24 mouse cellular contexts compared by ENCODE assay signal in genomic region chr7:69276376-69277055, GRCm38 (mm10).
A peak's percentile ranks its signal among the peaks of the same experiment; 100 is the strongest.
DNase-seq lines count a peak whose midpoint lies in the region; ATAC-seq lines count a peak whose summit lies in the region.
"Had no signal": no experiment of that assay in that cellular context is flagged by ENCODE, and none has a peak within 500 bp of the region (broad histone marks: within the 10 kb centered on the region; RNA-seq: fewer than 3 reads in every experiment).

No protein-coding gene starts in this region.

- H3K9me3 ChIP-seq in forebrain, embryonic 15.5 days = no peaks in the 10 kb centered on the region
- H3K9me3 ChIP-seq in forebrain, embryonic 10.5 days = no peaks in the 10 kb centered on the region
- H3K9me3 ChIP-seq: embryonic facial prominence, embryonic 12.5 days; heart, embryonic 15.5 days; hindbrain, embryonic 15.5 days had no signal

- H3K27ac ChIP-seq in forebrain, embryonic 15.5 days (replicated peaks) = peak overlapping the region; percentile 85
- H3K27ac ChIP-seq in forebrain, embryonic 10.5 days = no peak overlapping the region
- H3K27ac ChIP-seq: embryonic facial prominence, embryonic 12.5 days; heart, embryonic 15.5 days; hindbrain, embryonic 15.5 days had no signal

- no peaks in the 10 kb centered on the region for H3K27me3 ChIP-seq in forebrain, embryonic 15.5 days
- no peaks in the 10 kb centered on the region for H3K27me3 ChIP-seq in forebrain, embryonic 10.5 days (ENCODE audit: poor library complexity, severe bottlenecking)
- H3K27me3 ChIP-seq: CH12.LX; embryonic facial prominence, embryonic 12.5 days; heart, embryonic 15.5 days; hindbrain, embryonic 15.5 days; Patski had no signal

- H3K9ac ChIP-seq in forebrain, embryonic 15.5 days (replicated peaks) = no peak overlapping the region
- H3K9ac ChIP-seq: embryonic facial prominence, embryonic 12.5 days; heart, embryonic 15.5 days; hindbrain, embryonic 15.5 days had no signal

- no peak for DNase-seq in forebrain, embryonic 10.5 days (ENCODE audit: extremely low spot score, low spot score)
- DNase-seq in layer of hippocampus, adult 9-11 months = peak; percentile 5
- DNase-seq in layer of hippocampus, adult 8-10 months (ENCODE audit: low spot score in 2 of 2) = no peak
- DNase-seq in brain, adult 2 months (ENCODE audit: low read depth, low spot score) = peak; percentile 18
- DNase-seq in brain, embryonic 18.5 days (ENCODE audit: low read depth, low spot score) = peak; percentile 55
- no peak for DNase-seq in adrenal gland, adult 18-20 months (ENCODE audit: low spot score in 2 of 2)
- DNase-seq: adrenal gland, adult 2 months; adrenal gland, postnatal 25 days; cerebellum, adult 11-12 months; cerebellum, adult 9-10 months; cerebellum, postnatal 25 days; gastrocnemius, postnatal 10 days; heart, adult 18-20 months; heart, postnatal 14 days had no signal

- no peak overlapping the region for H3K4me2 ChIP-seq in forebrain, embryonic 15.5 days (replicated peaks)
- H3K4me2 ChIP-seq: embryonic facial prominence, embryonic 12.5 days; heart, embryonic 11.5 days; heart, embryonic 15.5 days; hindbrain, embryonic 15.5 days had no signal

- ATAC-seq in forebrain, embryonic 15.5 days (replicated peaks) = peak; percentile 80
- ATAC-seq in megakaryocyte-erythroid progenitor cell, adult 5-6 weeks (replicated peaks; ENCODE audit: low FRiP score, low TSS enrichment, poor library complexity, severe bottlenecking) = no peak
- ATAC-seq: activated CD4-positive, CD25-positive, alpha-beta regulatory T cell, adult 4 months; intestine, embryonic 16.5 days; Patski had no signal

- no peaks in the 10 kb centered on the region for H3K36me3 ChIP-seq in forebrain, embryonic 15.5 days
- no peaks in the 10 kb centered on the region for H3K36me3 ChIP-seq in forebrain, embryonic 10.5 days (replicated peaks)
- H3K36me3 ChIP-seq: embryonic facial prominence, embryonic 12.5 days; heart, embryonic 15.5 days; hindbrain, embryonic 15.5 days had no signal

- WGBS in forebrain, embryonic 15.5 days = 49% methylated on average over 5 of the region's 5 CpGs
- WGBS in forebrain, embryonic 10.5 days = 80% methylated on average over 5 of the region's 5 CpGs

- H3K4me3 ChIP-seq in forebrain, embryonic 15.5 days = no peak overlapping the region
- H3K4me3 ChIP-seq in forebrain, embryonic 10.5 days = no peak overlapping the region
- H3K4me3 ChIP-seq: embryonic facial prominence, embryonic 12.5 days; heart, embryonic 15.5 days; hindbrain, embryonic 15.5 days had no signal

- H3K4me1 ChIP-seq in forebrain, embryonic 15.5 days = peaks cover 7% of the 10 kb centered on the region
- no peaks in the 10 kb centered on the region for H3K4me1 ChIP-seq in forebrain, embryonic 10.5 days
- H3K4me1 ChIP-seq: embryonic facial prominence, embryonic 12.5 days; heart, embryonic 15.5 days had no signal

Comparison
In these comparisons a context has a peak if more than half of its experiments do, and no peak if none do; other contexts are left out.
1. DNase-seq: peak in layer of hippocampus, adult 9-11 months (single experiment), brain, adult 2 months (single experiment) and brain, embryonic 18.5 days (single experiment); none in forebrain, embryonic 10.5 days (single experiment), layer of hippocampus, adult 8-10 months (0 of 2) and adrenal gland, adult 18-20 months (0 of 2).